Mouse (Mus musculus): ENCODE measurements around the gene Gm20828. TPM values are rescaled to one million over a fixed set of nuclear protein-coding genes. Genes with fewer than 3 reads are reported as not detected.
"Not testable (repeated sequence)": the region's sequence is repeated elsewhere in the genome, so short reads cannot be mapped to it uniquely, and the experiment has no call there.

Gene Gm20828
- total RNA-seq (2021), result not detected
- long read RNA-seq, experiment 1, result 0 reads
- long read RNA-seq, experiment 2, result 0 reads

DNA sequence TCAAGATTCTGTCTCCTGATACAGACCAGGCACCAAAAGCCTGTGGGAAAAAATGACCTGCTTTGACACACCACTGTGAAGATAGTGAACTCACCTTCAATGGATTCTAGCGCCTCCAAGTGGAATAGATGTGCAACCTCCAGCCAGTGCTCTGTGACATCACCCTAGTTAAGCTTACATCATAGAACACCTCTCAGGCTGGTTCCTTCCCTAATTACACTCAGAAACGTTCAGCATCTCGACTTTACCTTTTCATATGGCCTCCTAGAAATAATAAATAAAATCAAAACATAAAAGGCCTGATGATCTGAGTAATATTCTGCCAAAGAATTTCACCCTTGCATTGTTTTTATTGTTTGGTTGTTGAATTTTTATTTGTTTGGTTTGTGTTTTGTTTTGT is at the start of gene Gm20828:
TSS of gene Gm20828 (minus strand) at position 101 of the 400 bp plus-strand sequence.
- intact Hi-C loops (cut with DNase I); DNase-seq (ENCODE audit: low spot score in 2 of 2): not testable (repeated sequence)

Data from left cerebral cortex, postnatal 14 days (tissue).